Mouse (Mus musculus) neural tube, embryonic 10.5 days (tissue): ENCODE measurements at regions not wholly inside any gene's neighbourhood (a gene's known extent, or its start where the extent isn't known, plus 50 kb on each side); places are given as distances from the start of the nearest gene placed in this dataset.

Source experiments
- DNase-seq: peaks from one replicate; pipeline ENCODE4 v3.0.0-alpha.2; 2017; ENCODE audit warnings: low spot score; ENCODE audit errors: extremely low spot score

GRCm38 (mm10) chr3:142969501-142969900 lies 87.7 kb upstream of the Pkn2 start:
- no peak for DNase-seq

- DNase-seq = no peak
Observed at GRCm38 (mm10) chr3:142965604-142966003, 83.8 kb upstream of the Pkn2 start.

GRCm38 (mm10) chr3:142963818-142964372 lies 82.1 kb upstream of the Pkn2 start:
- no peak for DNase-seq

- DNase-seq = no peak
Observed at GRCm38 (mm10) chr3:142957768-142958167, 76.0 kb upstream of the Pkn2 start.

GRCm38 (mm10) chr3:142948771-142949170 lies 67.0 kb upstream of the Pkn2 start:
- peak; percentile 65 for DNase-seq

- DNase-seq = no peak
Observed at GRCm38 (mm10) chr3:142941319-142942024, 59.7 kb upstream of the Pkn2 start.

GRCm38 (mm10) chr3:142940874-142941273 lies 59.1 kb upstream of the Pkn2 start:
- no peak for DNase-seq

GRCm38 (mm10) chr3:142939773-142940172 lies 58.0 kb upstream of the Pkn2 start:
- no peak for DNase-seq

GRCm38 (mm10) chr3:142935949-142936348 lies 54.1 kb upstream of the Pkn2 start:
- DNase-seq = no peak

GRCm38 (mm10) chr3:142934326-142934725 lies 52.5 kb upstream of the Pkn2 start:
- DNase-seq = no peak

GRCm38 (mm10) chr3:142933684-142934259 lies 52.0 kb upstream of the Pkn2 start:
- DNase-seq = no peak
